Mouse (Mus musculus): Measurements from ENCODE around the gene Poldip3. TPM values are rescaled to one million over a fixed set of nuclear protein-coding genes. Genes with fewer than 3 reads are reported as not detected.
A peak's percentile ranks its signal among the peaks of the same experiment; 100 is the strongest.

Poldip3 gene
- total and polyA plus RNA-seq, 3 experiments = 77.0 to 78.9 (median 77.2) TPM

DNA sequence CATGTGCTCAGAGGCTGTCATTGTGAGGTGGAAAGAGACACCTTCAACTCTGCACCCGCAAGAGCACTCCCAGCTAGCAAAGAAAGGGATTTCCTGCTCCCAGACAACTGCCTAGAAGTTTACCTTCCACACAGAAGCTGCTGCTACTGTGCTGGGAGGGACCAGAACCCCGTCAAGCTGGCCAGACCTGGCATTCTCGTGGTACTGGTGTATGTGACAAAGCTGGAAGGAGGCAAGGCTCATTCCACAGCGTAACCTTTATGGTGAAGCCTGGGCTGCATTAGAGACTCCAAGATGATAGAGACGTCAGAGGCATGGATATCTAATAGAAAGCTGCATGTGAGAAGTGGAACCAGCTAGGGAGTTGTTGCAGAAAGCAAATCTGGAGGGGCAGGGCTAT lies 24.6 kb downstream of the Poldip3 start:
- dilution Hi-C loops (cut with MboI; ENCODE audit: extremely low pct_ligation_motif_present, extremely low pct_unique_long_range_greater_than_20kb, low sequenced_read_pairs) (no loop called here), in situ Hi-C loops (cut with MboI; ENCODE audit: low pct_ligation_motif_present, low pct_unique_long_range_greater_than_20kb, low sequenced_read_pairs) (no loop called here)
- H3K27me3 ChIP-seq (replicated peaks) = no peaks in the 10 kb centered on the region
- no peak overlapping the region for H3K4me3 ChIP-seq (replicated peaks in 1 of 3; ENCODE audit: low read depth in 2 of 3, low read length in 2 of 3, poor library complexity in 1 of 3)
- peaks cover 26% of the 10 kb centered on the region for H3K79me2 ChIP-seq (replicated peaks; ENCODE audit: control insufficient read depth, extremely low read depth, insufficient read depth, poor library complexity, severe bottlenecking)
- DNase-seq (ENCODE audit: extremely low read depth) = no peak
- peaks cover 44 to 68% of the 10 kb centered on the region in 2 experiments for H3K36me3 ChIP-seq (replicated peaks in 1 of 2; ENCODE audit: control insufficient read depth in 1 of 2, insufficient read depth in 1 of 2, low read length in 1 of 2)
- H3K9ac ChIP-seq (ENCODE audit: insufficient read depth, low read depth) = no peak overlapping the region
- TF ChIP-seq CTCF (conservative IDR thresholded peaks at IDR 0.05 in 1 of 2, IDR thresholded peaks at IDR 0.05 in 1 of 2; ENCODE audit: low read depth in 2 of 2, low read length in 2 of 2) (no peak), JUN (IDR thresholded peaks at IDR 0.05; ENCODE audit: insufficient read depth, low read depth, low read length) (no peak), ZNF384 (IDR thresholded peaks at IDR 0.05; ENCODE audit: low read depth, low read length) (no peak), CHD1 (IDR thresholded peaks at IDR 0.05; ENCODE audit: low read depth, low read length) (no peak), POLR2AphosphoS2 (IDR thresholded peaks at IDR 0.05; ENCODE audit: low read depth, low read length) (no peak), HCFC1 (IDR thresholded peaks at IDR 0.05; ENCODE audit: low read depth, low read length) (no peak), CHD2 (IDR thresholded peaks at IDR 0.05; ENCODE audit: low read length) (no peak), MAX (IDR thresholded peaks at IDR 0.05; ENCODE audit: low read length) (no peak), ZMIZ1 (IDR thresholded peaks at IDR 0.05; ENCODE audit: low read depth, low read length) (no peak), MAZ (IDR thresholded peaks at IDR 0.05; ENCODE audit: low read depth, low read length) (no peak), TCF12 (IDR thresholded peaks at IDR 0.05; ENCODE audit: low read depth, low read length) (no peak), JUND (conservative IDR thresholded peaks at IDR 0.05; ENCODE audit: low read depth, low read length) (no peak), MEF2A (IDR thresholded peaks at IDR 0.05; ENCODE audit: borderline replicate concordance, low read depth, low read length) (no peak), MXI1 (IDR thresholded peaks at IDR 0.05; ENCODE audit: low read depth, low read length) (no peak), POLR2A (IDR thresholded peaks at IDR 0.05; ENCODE audit: low read depth, low read length) (no peak), ZC3H11A (IDR thresholded peaks at IDR 0.05; ENCODE audit: low read depth, low read length) (no peak)
- H3K4me1 ChIP-seq (ENCODE audit: control insufficient read depth in 1 of 2, insufficient read depth in 2 of 2) = peaks cover 0 to 22% of the 10 kb centered on the region in 2 experiments; a peak in 2 of 4 replicates
- no peak overlapping the region for H3K27ac ChIP-seq (ENCODE audit: insufficient read depth, low read depth)
- no peak overlapping the region for H3K4me2 ChIP-seq (ENCODE audit: insufficient read depth, low read depth, poor library complexity, severe bottlenecking)
- no peaks in the 10 kb centered on the region for H3K9me3 ChIP-seq (replicated peaks; ENCODE audit: low read length)

DNA sequence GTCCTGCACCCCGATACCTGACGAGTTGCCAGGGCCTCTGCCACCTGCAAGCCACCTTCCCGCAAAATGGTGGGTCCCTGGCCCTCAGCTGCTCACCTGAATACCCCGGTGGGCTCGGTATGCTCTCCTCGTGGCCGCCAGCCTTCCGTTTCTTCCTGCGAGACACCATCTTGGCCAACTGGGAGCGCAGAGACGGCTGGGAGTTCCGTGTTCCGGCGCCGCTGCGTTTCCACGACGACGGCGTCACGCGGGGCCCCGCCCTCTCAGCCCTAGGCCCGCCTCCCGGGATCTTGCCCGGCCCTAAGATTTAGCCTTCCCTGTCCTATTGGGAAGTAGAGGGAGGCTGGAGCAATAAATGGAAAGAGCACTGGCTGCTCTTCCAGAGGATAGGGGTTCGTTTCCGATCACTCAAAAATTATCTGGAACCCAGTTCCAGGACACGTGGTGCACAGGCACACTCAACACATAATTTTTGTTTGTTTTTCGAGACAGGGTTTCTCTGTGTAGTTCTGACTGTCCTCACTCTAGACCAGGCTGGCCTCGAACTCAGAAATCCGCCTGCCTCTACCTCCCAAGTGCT lies 26.5 kb downstream of the Poldip3 start, which contains the start of gene Rrp7a:
Rrp7a (minus strand) TSS at position 236 of the 580 bp plus-strand sequence.
- no peaks in the 10 kb centered on the region for H3K9me3 ChIP-seq (replicated peaks; ENCODE audit: low read length)
- H3K4me3 ChIP-seq (replicated peaks in 1 of 3; ENCODE audit: low read depth in 2 of 3, low read length in 2 of 3, poor library complexity in 1 of 3) = peak within 1 kb of the TSS; percentile 90 to 96 (median 92)
- H3K4me1 ChIP-seq (ENCODE audit: control insufficient read depth in 1 of 2, insufficient read depth in 2 of 2) = peaks cover 0 to 12% of the 10 kb centered on the region in 2 experiments; a peak in 2 of 4 replicates
- H3K4me2 ChIP-seq (ENCODE audit: insufficient read depth, low read depth, poor library complexity, severe bottlenecking) = peak within 1 kb of the TSS; percentile 52; the same call in 1 of the 2 replicates
- peak within 1 kb of the TSS; percentile 85 for H3K9ac ChIP-seq (ENCODE audit: insufficient read depth, low read depth)
- H3K79me2 ChIP-seq (replicated peaks; ENCODE audit: control insufficient read depth, extremely low read depth, insufficient read depth, poor library complexity, severe bottlenecking) = peaks cover 28% of the 10 kb centered on the region
- no peaks in the 10 kb centered on the region for H3K27me3 ChIP-seq (replicated peaks)
- H3K36me3 ChIP-seq (replicated peaks in 1 of 2; ENCODE audit: control insufficient read depth in 1 of 2, insufficient read depth in 1 of 2, low read length in 1 of 2) = peaks cover 48 to 68% of the 10 kb centered on the region in 2 experiments
- dilution Hi-C loops (cut with MboI; ENCODE audit: extremely low pct_ligation_motif_present, extremely low pct_unique_long_range_greater_than_20kb, low sequenced_read_pairs) (no loop called here), in situ Hi-C loops (cut with MboI; ENCODE audit: low pct_ligation_motif_present, low pct_unique_long_range_greater_than_20kb, low sequenced_read_pairs) (no loop called here)
- DNase-seq (ENCODE audit: extremely low read depth) = peak; percentile 80
- H3K27ac ChIP-seq (ENCODE audit: insufficient read depth, low read depth) = peak within 1 kb of the TSS; percentile 84
- TF ChIP-seq ELF1 (IDR thresholded peaks at IDR 0.05; ENCODE audit: low read depth, low read length) (peak; percentile 96), POLR2AphosphoS2 (IDR thresholded peaks at IDR 0.05; ENCODE audit: low read depth, low read length) (peak; percentile 62; the same call in 1 of the 2 replicates), CHD2 (IDR thresholded peaks at IDR 0.05; ENCODE audit: low read length) (no peak), UBTF (IDR thresholded peaks at IDR 0.05; ENCODE audit: low read depth, low read length) (no peak), E2F4 (IDR thresholded peaks at IDR 0.05; ENCODE audit: insufficient replicate concordance, low read depth, low read length) (no peak), KAT2A (IDR thresholded peaks at IDR 0.05; ENCODE audit: insufficient replicate concordance, low read length) (0 out of 2 replicates have a peak, but pooled peaks have one; percentile 27), ZC3H11A (IDR thresholded peaks at IDR 0.05; ENCODE audit: low read depth, low read length) (no peak), SIN3A (IDR thresholded peaks at IDR 0.05; ENCODE audit: low read length) (peak; percentile 98), CHD1 (IDR thresholded peaks at IDR 0.05; ENCODE audit: low read depth, low read length) (no peak), ZMIZ1 (IDR thresholded peaks at IDR 0.05; ENCODE audit: low read depth, low read length) (peak; percentile 50; the same call in 1 of the 2 replicates), USF2 (conservative IDR thresholded peaks at IDR 0.05; ENCODE audit: low read depth, low read length) (no peak), POLR2A (IDR thresholded peaks at IDR 0.05; ENCODE audit: low read depth, low read length) (peak; percentile 90), MAFK (IDR thresholded peaks at IDR 0.05; ENCODE audit: insufficient replicate concordance, low read length) (no peak), EP300 (IDR thresholded peaks at IDR 0.05; ENCODE audit: low read length) (no peak), ZKSCAN1 (IDR thresholded peaks at IDR 0.05; ENCODE audit: borderline replicate concordance, low read depth, low read length) (no peak), CTCF (conservative IDR thresholded peaks at IDR 0.05 in 1 of 2, IDR thresholded peaks at IDR 0.05 in 1 of 2; ENCODE audit: low read depth in 2 of 2, low read length in 2 of 2) (no peak), PAX5 (IDR thresholded peaks at IDR 0.05; ENCODE audit: low read length) (no peak), ETS1 (conservative IDR thresholded peaks at IDR 0.05; ENCODE audit: low read depth, low read length) (no peak), MYC (IDR thresholded peaks at IDR 0.05; ENCODE audit: low read depth, low read length) (peak; percentile 45; the same call in 1 of the 2 replicates), NELFE (IDR thresholded peaks at IDR 0.05; ENCODE audit: low read depth, low read length) (peak; percentile 79), MXI1 (IDR thresholded peaks at IDR 0.05; ENCODE audit: low read depth, low read length) (peak; percentile 91), TCF12 (IDR thresholded peaks at IDR 0.05; ENCODE audit: low read depth, low read length) (peak; percentile 81), MAZ (IDR thresholded peaks at IDR 0.05; ENCODE audit: low read depth, low read length) (no peak), IRF4 (IDR thresholded peaks at IDR 0.05; ENCODE audit: low read depth, low read length) (no peak)

Data from CH12.LX (cell line).